Mouse (Mus musculus) neutrophil, adult 83 days (primary cell): Measurements from ENCODE around the gene Gm21778. TPM values are rescaled to one million over a fixed set of nuclear protein-coding genes. Genes with fewer than 3 reads are reported as not detected.

Experiments used
- total RNA-seq, 2 experiments: library from RNA; stranded (reverse); gene quantifications; one replicate each; pipeline ENCODE4 v1.2.4; 2023

Gene Gm21778
- total RNA-seq: not detected

GRCm38 (mm10) chrY:5942160-5942559, at the start of gene Gm21778:
Gm21778 (plus strand) TSS chrY:5942460.

Other genes starting within 250 kb of the Gm21778 start
- not detected for gene Gm20914, start 216.5 kb upstream of the Gm21778 start, total RNA-seq
- gene Gm28171, start 149.1 kb upstream of the Gm21778 start, total RNA-seq: not detected